Mouse (Mus musculus) Muller cell, postnatal 12 days (primary cell): ENCODE results near the gene Btbd18.
A peak's percentile ranks its signal among the peaks of the same experiment; 100 is the strongest.
"Not testable (repeated sequence)": the region's sequence is repeated elsewhere in the genome, so short reads cannot be mapped to it uniquely, and the experiment has no call there.

Source experiments
- DNase-seq: peaks from one replicate; pipeline ENCODE4 v3.0.0-alpha.2; 2015; ENCODE audit errors: inconsistent ontology term

Btbd18 gene

GRCm38 (mm10) chr2:84647051-84647568 is 11.8 kb upstream of the Btbd18 start:
- no peak for DNase-seq

- no peak for DNase-seq
Measured at GRCm38 (mm10) chr2:84648369-84648768, 10.5 kb upstream of the Btbd18 start.

- DNase-seq: peak; percentile 48
Measured at GRCm38 (mm10) chr2:84649674-84650073, 9.2 kb upstream of the Btbd18 start.

- DNase-seq: peak; percentile 94
Measured at GRCm38 (mm10) chr2:84650464-84651195, 8.2 kb upstream of the Btbd18 start, which contains the start of gene Ctnnd1. Gene Ctnnd1, minus strand, starts transcription at chr2:84650765.

- no peak for DNase-seq
Measured at GRCm38 (mm10) chr2:84653354-84653753, 5.5 kb upstream of the Btbd18 start.

GRCm38 (mm10) chr2:84655864-84656263 is 3.0 kb upstream of the Btbd18 start:
- no peak for DNase-seq

- no peak for DNase-seq
Measured at GRCm38 (mm10) chr2:84660253-84660652, 1.4 kb downstream of the Btbd18 start.

GRCm38 (mm10) chr2:84662866-84663265 is 4.0 kb downstream of the Btbd18 start:
- DNase-seq: no peak

GRCm38 (mm10) chr2:84666081-84666480 is 7.2 kb downstream of the Btbd18 start:
- no peak for DNase-seq

GRCm38 (mm10) chr2:84669828-84670568 is 11.1 kb downstream of the Btbd18 start:
- DNase-seq: no peak

- peak; percentile 88 for DNase-seq
Measured at GRCm38 (mm10) chr2:84670569-84670933, 11.7 kb downstream of the Btbd18 start, which contains the start of gene Selenoh. Gene Selenoh, minus strand, starts transcription at chr2:84670770.

GRCm38 (mm10) chr2:84671535-84671934 is 12.7 kb downstream of the Btbd18 start:
- DNase-seq: not testable (repeated sequence)

GRCm38 (mm10) chr2:84677270-84677967 is 18.5 kb downstream of the Btbd18 start:
- DNase-seq: no peak

GRCm38 (mm10) chr2:84677968-84678880 is 19.3 kb downstream of the Btbd18 start, which contains the start of the genes Gm28635 and Med19:
Gene Gm28635, minus strand, starts transcription at chr2:84678041.
Gene Med19, plus strand, starts transcription at chr2:84678402.
- DNase-seq: peak; percentile 100

GRCm38 (mm10) chr2:84679016-84679415 is 20.1 kb downstream of the Btbd18 start, which contains the start of gene Tmx2:
Gene Tmx2, minus strand, starts transcription at chr2:84679140.
- no peak for DNase-seq

GRCm38 (mm10) chr2:84682605-84683183 is 23.8 kb downstream of the Btbd18 start:
- no peak for DNase-seq

GRCm38 (mm10) chr2:84688080-84688844 is 29.4 kb downstream of the Btbd18 start:
- no peak for DNase-seq

GRCm38 (mm10) chr2:84690050-84690449 is 31.2 kb downstream of the Btbd18 start:
- DNase-seq: no peak

GRCm38 (mm10) chr2:84695007-84695695 is 36.3 kb downstream of the Btbd18 start:
- no peak for DNase-seq
